Mouse (Mus musculus): ENCODE data around the gene Rassf7.

The Rassf7 gene

GRCm38 (mm10) chr7:141195754-141196153, 19.9 kb upstream of the Rassf7 start:
- DNase-seq (ENCODE audit: low read depth in 2 of 2, low spot score in 2 of 2), result no peak

GRCm38 (mm10) chr7:141196619-141197282, 18.9 kb upstream of the Rassf7 start:
- no peak for DNase-seq (ENCODE audit: low read depth in 2 of 2, low spot score in 2 of 2)

DNA sequence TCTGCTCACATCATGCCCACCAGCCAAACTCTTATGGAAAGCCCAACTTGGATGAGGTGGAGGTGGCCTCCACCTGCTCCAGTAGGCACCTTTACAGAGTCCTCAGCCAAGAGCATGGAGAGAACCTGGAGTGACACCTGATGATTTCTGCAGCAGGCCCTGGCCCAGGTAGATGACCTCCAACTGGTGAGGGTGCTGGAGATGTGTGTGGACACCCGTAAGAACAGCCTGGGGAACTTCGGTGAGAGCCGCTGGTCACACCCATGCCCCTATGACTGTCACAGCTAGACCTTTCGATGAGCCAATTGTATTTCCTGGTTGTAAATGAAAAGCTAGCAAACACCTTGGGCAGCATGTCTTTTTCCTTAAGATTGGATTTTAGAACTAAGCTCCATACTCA, 17.5 kb upstream of the Rassf7 start:
- DNase-seq (ENCODE audit: low read depth in 2 of 2, low spot score in 2 of 2), result no peak

GRCm38 (mm10) chr7:141204546-141204945, 11.1 kb upstream of the Rassf7 start:
- DNase-seq (ENCODE audit: low read depth in 2 of 2, low spot score in 2 of 2), result no peak

- DNase-seq (ENCODE audit: low read depth in 2 of 2, low spot score in 2 of 2), result no peak
Observed at GRCm38 (mm10) chr7:141205504-141205903, 10.2 kb upstream of the Rassf7 start.

DNA sequence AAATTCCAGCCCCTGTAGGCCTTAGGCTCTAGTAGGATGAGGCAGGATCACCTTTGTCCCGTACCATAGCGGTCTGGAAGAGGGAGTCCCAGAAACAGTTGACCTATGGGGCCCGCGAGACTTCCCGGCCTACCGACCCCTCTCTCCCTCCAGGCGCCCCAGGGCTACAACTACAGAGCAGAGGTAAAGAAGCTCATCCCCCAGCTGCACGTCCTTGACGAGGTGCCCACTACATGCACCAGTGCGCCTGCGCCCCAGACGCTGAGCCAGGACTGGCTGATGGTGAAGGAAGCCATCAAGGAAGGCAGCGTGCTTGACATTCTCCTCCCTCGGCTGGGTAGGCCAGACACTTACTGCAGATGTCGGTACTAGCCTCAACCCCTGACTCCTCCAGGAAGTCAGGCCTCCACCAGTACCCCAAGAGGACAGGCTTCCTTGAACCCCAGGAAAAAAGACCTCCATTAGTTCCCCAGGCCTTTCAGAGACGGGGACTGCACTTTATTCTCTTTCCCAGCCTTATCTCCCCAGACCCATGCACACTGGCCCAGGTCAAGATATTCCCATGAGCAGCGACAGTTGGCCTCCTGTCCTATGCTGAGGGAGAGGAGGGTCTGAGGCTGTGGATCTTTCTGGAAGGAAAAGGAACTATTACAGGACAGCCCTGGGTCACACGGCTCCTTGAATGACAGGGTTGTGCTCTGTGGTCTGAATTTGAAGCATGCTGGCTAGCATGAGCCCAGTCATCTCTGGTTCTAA, 9.3 kb upstream of the Rassf7 start:
- DNase-seq (ENCODE audit: low read depth in 2 of 2, low spot score in 2 of 2), result no peak

DNA sequence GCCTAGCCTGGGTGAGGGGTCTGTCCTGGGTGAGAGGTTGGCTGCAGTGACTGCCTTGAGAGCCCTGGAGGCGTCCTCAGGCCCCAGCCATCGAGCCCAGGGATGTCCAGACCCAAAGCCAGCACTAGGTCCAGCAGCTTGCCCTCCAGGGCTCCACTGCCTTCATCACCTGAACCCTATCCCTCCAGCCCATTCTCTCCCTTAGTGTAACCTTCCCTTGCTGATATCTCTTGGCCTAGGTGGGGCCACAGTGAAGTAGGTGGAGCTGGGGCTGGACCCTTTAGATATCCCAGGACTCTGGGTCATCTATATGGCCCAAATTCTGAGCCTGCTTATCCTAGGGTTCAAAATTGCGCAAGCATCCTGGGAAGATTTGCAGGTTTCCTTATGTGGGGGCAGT, 6.1 kb upstream of the Rassf7 start:
- no peak for DNase-seq (ENCODE audit: low read depth in 2 of 2, low spot score in 2 of 2)

GRCm38 (mm10) chr7:141210137-141210536, 5.5 kb upstream of the Rassf7 start:
- no peak for DNase-seq (ENCODE audit: low read depth in 2 of 2, low spot score in 2 of 2)

DNA sequence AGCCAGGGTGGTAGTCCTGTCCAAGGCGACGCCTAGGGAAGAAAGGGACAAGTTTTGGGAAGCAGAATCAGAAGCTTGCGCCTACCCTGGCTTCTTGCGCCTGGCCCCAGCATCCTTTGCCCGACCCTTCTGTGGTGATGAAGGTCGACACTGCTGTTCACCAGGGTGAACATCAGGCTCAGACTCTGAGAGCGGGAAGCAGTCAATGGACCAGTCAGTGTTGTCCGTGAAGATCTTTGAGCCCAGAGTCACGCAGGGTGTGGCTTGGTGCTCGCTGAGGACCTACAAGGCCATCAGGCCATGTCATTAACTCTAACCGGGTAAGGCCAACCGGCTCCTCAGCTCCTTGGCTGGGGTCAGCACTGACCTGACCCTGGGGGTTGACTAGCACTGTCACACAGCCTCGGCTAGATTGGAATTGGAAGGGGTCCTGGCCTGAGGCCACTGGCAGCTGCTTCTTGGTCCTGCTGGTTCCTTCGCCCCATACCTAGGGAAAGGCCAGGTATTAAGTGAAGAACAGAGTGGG, 5.0 kb upstream of the Rassf7 start:
- DNase-seq (ENCODE audit: low read depth in 2 of 2, low spot score in 2 of 2), result no peak

- DNase-seq (ENCODE audit: low read depth in 2 of 2, low spot score in 2 of 2), result no peak
Observed at GRCm38 (mm10) chr7:141213133-141213532, 2.5 kb upstream of the Rassf7 start.

DNA sequence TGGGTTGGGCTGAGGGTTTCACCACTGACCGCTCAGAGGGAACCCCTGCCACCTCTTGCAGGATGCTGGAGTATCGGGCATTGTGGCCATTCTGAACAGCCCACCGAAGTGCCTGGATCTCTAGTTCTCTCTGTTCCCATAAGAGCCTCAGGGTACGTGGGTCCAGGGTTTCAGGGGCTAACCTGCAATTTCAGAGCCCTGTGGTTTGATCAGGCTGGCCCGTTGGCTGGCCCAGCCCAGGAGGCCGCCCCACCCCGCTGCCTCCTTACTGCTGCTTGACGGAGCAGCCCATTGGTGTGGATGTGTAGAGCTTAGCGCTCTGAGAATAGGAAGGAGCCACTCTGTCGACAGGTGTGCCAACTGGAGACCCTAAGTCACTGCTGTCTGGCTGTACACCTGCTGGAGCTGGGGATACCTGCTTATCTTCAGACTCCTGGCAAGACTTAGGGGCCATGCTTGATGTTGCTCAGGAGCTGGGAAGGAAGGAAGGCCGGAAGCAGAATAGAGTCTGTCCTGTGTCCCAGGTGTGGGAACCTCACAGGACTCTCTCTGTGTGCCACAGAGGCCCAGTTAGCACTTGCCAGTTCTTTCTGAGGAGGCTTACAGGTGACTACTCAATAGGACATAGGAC, 1.9 kb upstream of the Rassf7 start, which contains the start of gene Lmntd2:
Lmntd2 (minus strand) TSS at position 476 of the 631 bp plus-strand sequence.
- DNase-seq (ENCODE audit: low read depth in 2 of 2, low spot score in 2 of 2), result no peak

DNA sequence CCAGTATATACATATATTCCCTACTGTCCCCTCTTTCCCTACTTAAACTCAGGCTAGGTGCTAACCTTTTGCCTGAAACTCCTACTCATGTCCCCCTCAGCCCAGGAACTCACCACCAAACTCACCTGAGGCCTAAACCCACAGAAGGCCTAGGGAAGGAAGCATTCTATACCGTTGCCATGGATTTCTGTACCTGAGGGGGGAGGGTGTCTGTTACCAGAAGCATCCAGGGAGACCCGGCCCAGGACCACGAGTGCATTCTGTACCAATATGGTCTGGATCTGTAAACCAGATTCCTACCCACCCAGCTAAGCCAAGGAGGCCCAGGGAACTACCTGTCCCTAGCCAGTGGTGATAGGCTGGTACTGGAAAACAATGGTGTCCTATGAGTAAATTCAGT, 1.4 kb upstream of the Rassf7 start:
- DNase-seq (ENCODE audit: low read depth in 2 of 2, low spot score in 2 of 2), result no peak

DNA sequence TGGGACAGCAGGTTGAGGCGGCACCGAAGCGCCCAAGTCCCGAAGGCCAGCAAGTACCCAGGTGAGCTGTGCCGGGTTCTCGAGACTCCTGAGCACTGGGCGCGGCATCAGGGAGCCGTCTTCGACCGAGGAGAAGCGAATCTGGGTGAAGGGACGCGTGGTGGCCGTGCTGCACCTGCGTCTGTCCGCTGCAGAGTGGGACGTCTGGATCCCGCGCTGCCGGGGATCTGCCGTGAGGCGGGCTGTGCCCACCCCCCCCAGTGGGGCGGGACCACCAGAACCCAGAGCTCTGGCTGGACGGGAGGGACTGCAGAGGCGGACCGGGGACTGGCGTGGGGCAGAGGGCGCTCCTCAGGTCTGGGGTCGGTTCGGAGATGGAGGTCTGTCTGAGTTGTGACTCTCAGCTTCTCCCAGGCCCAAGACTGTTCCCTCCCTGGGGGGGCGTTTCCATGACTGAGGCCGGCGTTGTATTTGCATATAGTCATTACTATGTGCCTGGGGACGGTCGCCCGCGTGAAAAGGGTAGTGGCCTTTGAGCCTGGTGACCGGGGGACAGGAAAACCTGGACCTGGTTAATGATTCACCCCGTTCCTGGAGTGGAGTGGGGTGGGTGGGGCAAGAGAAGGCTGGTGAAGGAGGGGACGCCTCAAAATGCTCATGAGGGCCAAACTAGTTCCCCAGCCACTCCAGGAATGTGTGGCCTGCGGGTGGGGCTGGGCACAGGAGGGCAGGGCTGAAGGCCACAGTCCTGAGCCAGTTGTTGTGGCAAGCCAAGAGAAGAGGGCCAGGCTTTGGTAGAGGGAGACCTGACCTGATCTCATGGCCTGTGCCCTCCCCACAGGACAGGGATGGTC, 447 bp downstream of the Rassf7 start:
- no peak for DNase-seq (ENCODE audit: low read depth in 2 of 2, low spot score in 2 of 2)

DNA sequence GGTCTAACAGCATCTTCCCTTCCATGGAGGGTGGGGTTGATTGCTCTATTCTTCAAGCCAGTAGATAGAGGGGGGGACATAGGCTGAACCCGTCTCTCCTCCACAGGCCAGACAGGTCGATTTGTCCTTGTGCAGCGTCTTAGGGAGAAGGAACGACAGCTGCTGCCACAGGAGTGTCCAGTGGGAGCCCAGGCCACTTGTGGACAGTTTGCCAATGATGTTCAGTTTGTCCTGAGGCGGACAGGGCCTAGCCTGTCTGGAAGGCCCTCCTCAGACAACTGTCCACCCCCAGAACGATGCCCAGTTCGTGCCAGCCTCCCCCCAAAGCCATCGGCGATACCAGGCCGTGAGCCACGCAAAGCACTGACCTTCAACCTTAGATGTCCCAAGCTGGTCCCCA, 1.2 kb downstream of the Rassf7 start:
- no peak for DNase-seq (ENCODE audit: low read depth in 2 of 2, low spot score in 2 of 2)

DNA sequence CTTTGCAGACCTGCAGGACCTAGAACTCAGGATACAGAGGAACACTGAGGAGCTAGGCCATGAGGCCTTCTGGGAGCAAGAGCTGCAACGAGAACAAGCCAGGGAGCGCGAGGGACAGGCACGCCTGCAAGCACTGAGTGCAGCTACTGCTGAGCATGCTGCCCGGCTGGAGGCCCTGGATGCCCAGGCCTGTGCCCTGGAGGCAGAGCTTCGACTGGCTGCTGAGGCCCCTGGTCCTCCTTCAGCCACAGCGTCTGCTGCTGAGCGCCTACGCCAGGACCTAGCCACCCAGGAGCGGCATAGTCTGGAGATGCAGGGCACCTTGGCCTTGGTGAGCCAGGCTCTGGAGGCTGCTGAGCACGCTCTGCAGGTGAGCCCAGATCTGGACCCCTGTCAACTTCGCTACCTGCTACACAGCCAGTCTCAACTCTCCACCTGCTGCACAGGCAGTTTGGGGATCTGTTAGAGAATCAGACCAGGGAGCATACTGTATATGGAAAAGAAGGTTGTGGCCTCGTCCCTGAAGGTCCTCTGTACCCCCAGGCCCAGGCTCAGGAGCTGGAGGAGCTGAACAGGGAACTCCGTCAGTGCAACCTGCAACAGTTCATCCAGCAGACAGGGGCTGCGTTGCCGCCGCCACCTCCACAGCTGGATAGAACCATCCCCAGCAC, 1.8 kb downstream of the Rassf7 start:
- DNase-seq (ENCODE audit: low read depth in 2 of 2, low spot score in 2 of 2), result no peak

DNA sequence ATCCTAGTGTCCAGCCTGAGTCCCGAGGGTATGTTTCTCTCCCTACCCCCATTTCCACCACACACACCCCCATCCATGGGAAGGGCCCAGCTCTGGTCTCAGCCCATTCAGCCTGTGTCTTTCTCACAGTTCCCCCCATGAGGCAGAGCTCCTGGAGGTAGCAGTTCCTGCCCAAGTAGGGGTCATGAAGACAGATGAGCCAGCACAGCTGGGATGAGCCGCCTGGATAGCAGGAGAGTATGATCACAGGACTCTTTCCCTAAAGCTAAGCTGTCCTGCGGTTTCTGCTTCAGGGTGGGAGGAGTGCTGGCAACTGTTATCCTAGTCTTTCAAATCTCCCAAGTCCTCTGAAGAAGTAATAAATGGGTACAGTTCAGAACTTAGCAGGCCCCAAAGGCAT, 2.5 kb downstream of the Rassf7 start:
- no peak for DNase-seq (ENCODE audit: low read depth in 2 of 2, low spot score in 2 of 2)

GRCm38 (mm10) chr7:141218557-141219133, 3.0 kb downstream of the Rassf7 start:
- no peak for DNase-seq (ENCODE audit: low read depth in 2 of 2, low spot score in 2 of 2)

DNA sequence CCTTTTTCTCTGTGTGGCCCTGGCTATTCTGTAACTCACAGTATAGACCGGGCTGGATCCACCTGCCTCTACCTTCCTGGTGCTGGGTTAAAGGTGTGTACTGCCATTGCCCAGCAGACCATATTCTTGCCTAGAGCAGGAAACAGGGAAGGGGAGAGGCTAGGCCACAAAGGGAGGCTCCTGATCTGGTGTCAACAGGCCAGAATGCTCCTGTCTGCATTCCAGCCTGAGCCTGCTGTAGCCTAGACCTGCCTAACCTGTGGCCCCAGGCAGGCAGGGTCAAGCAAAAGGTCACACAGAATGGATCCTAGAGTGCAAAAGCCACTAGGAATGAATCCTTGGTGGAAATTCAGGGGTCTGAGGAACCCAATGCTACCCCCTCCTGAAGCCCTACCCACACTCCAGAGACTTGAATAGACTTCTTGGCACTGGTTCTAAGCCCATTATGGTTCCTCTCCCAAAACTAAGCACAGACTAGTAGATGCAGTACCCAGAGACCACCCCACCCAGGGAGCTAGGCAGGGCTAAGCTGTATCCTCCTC, 4.0 kb downstream of the Rassf7 start:
- DNase-seq (ENCODE audit: low read depth in 2 of 2, low spot score in 2 of 2), result no peak

GRCm38 (mm10) chr7:141220377-141220776, 4.7 kb downstream of the Rassf7 start:
- no peak for DNase-seq (ENCODE audit: low read depth in 2 of 2, low spot score in 2 of 2)
